35 mouse cellular contexts compared by ENCODE assay signal in genomic region chr6:72323786-72324508, GRCm38 (mm10). TPM values are rescaled to one million over a fixed set of nuclear protein-coding genes. Genes with fewer than 3 reads are reported as not detected.
DNase-seq lines count a peak whose midpoint lies in the region; ATAC-seq and TF ChIP-seq lines count a peak whose summit lies in the region.
"Had no signal": no experiment of that assay in that cellular context is flagged by ENCODE, and none has a peak within 500 bp of the region (broad histone marks: within the 10 kb centered on the region; RNA-seq: fewer than 3 reads in every experiment).

No protein-coding gene starts in this region.

- WGBS in liver, embryonic 12.5 days (ENCODE audit: insufficient replicate concordance) = 64% methylated on average over 6 of the region's 6 CpGs
- 72% methylated on average over 6 of the region's 6 CpGs for WGBS in liver, postnatal 0 days (ENCODE audit: insufficient replicate concordance)
- 84% methylated on average over 6 of the region's 6 CpGs for WGBS in heart, embryonic 12.5 days

- peak; percentile 40; the same call in 1 of the 2 replicates for ATAC-seq in common myeloid progenitor, adult 5-6 weeks (replicated peaks; ENCODE audit: low read depth, poor library complexity, severe bottlenecking)
- peak; percentile 100 for ATAC-seq in liver, embryonic 12.5 days
- peak; percentile 90 for ATAC-seq in liver, postnatal 0 days
- no peak; the same call in 1 of the 2 replicates for ATAC-seq in heart, embryonic 12.5 days (ENCODE audit: insufficient number of reproducible peaks, low FRiP score)
- ATAC-seq: forebrain, embryonic 13.5 days; hindbrain, embryonic 16.5 days; midbrain, embryonic 15.5 days had no signal

- peak; percentile 37; the same call in 1 of the 2 replicates for TF ChIP-seq EP300 in liver, postnatal 0 days (IDR thresholded peaks at IDR 0.05; ENCODE audit: low read depth)

- peak overlapping the region; percentile 91 for H3K27ac ChIP-seq in liver, embryonic 12.5 days
- peak overlapping the region; percentile 64 for H3K27ac ChIP-seq in liver, postnatal 0 days (ENCODE audit: low read depth)
- H3K27ac ChIP-seq in heart, embryonic 12.5 days (ENCODE audit: poor library complexity, severe bottlenecking) = no peak overlapping the region
- H3K27ac ChIP-seq: forebrain, embryonic 13.5 days; heart, embryonic 15.5 days; left cerebral cortex, adult 2 months; limb, embryonic 10.5 days; limb, embryonic 15.5 days; lung, embryonic 15.5 days; midbrain, embryonic 15.5 days had no signal

- H3K27me3 ChIP-seq in liver, embryonic 12.5 days (replicated peaks) = no peaks in the 10 kb centered on the region
- H3K27me3 ChIP-seq in liver, postnatal 0 days (ENCODE audit: insufficient read depth, low read length) = no peaks in the 10 kb centered on the region
- H3K27me3 ChIP-seq in heart, embryonic 12.5 days (replicated peaks) = no peaks in the 10 kb centered on the region
- H3K27me3 ChIP-seq: forebrain, embryonic 13.5 days; heart, embryonic 15.5 days; limb, embryonic 15.5 days; lung, embryonic 15.5 days; megakaryocyte, embryonic 14.5 days; midbrain, embryonic 15.5 days had no signal

- H3K9ac ChIP-seq in liver, embryonic 12.5 days = peak overlapping the region; percentile 45; the same call in 1 of the 2 replicates
- H3K9ac ChIP-seq in liver, postnatal 0 days (replicated peaks) = no peak overlapping the region
- H3K9ac ChIP-seq in heart, embryonic 12.5 days = no peak overlapping the region
- H3K9ac ChIP-seq: forebrain, embryonic 13.5 days; heart, embryonic 15.5 days; limb, embryonic 15.5 days; lung, embryonic 15.5 days; midbrain, embryonic 15.5 days had no signal

- peak overlapping the region; percentile 34 for H3K4me2 ChIP-seq in liver, embryonic 12.5 days
- no peak overlapping the region for H3K4me2 ChIP-seq in liver, postnatal 0 days (ENCODE audit: low read depth, low read length)
- H3K4me2 ChIP-seq in heart, embryonic 12.5 days = no peak overlapping the region
- H3K4me2 ChIP-seq: forebrain, embryonic 13.5 days; heart, embryonic 15.5 days; limb, embryonic 15.5 days; lung, embryonic 15.5 days; midbrain, embryonic 15.5 days had no signal

- no peak for TF ChIP-seq CTCF in liver, postnatal 0 days (IDR thresholded peaks at IDR 0.05; ENCODE audit: low read depth)

- H3K4me3 ChIP-seq in liver, embryonic 12.5 days = no peak overlapping the region
- no peak overlapping the region for H3K4me3 ChIP-seq in liver, postnatal 0 days (ENCODE audit: low read depth, low read length)
- H3K4me3 ChIP-seq in heart, embryonic 12.5 days = no peak overlapping the region
- H3K4me3 ChIP-seq: forebrain, embryonic 13.5 days; heart, embryonic 15.5 days; left cerebral cortex, adult 2 months; limb, embryonic 10.5 days; limb, embryonic 15.5 days; lung, embryonic 15.5 days; megakaryocyte, embryonic 14.5 days; midbrain, embryonic 15.5 days had no signal

- peaks cover 24% of the 10 kb centered on the region for H3K4me1 ChIP-seq in liver, embryonic 12.5 days
- no peaks in the 10 kb centered on the region for H3K4me1 ChIP-seq in liver, postnatal 0 days (ENCODE audit: insufficient read depth)
- H3K4me1 ChIP-seq in heart, embryonic 12.5 days (replicated peaks) = 0 out of 2 replicates have a peak, but pooled peaks cover 3% of the 10 kb centered on the region
- H3K4me1 ChIP-seq: forebrain, embryonic 13.5 days; heart, embryonic 15.5 days; limb, embryonic 10.5 days; limb, embryonic 15.5 days; lung, embryonic 15.5 days; midbrain, embryonic 15.5 days had no signal

- DNase-seq in c-Kit-negative CD71-positive TER-119-positive erythroid progenitor cells, embryonic 14.5 days (ENCODE audit: low read depth, low spot score) = peak; percentile 36
- DNase-seq in liver, postnatal 0 days = no peak
- DNase-seq in layer of hippocampus, postnatal 10 days (ENCODE audit: low spot score in 2 of 2) = no peak
- DNase-seq in testis, postnatal 14 days (ENCODE audit: low spot score) = no peak
- no peak for DNase-seq in MN1 (ENCODE audit: low spot score)
- DNase-seq: adrenal gland, adult 8-10 months; B cell, adult 2 months; cerebellum, adult 11 months; cerebellum, adult 9-10 months; gastrocnemius, postnatal 14 days; kidney, adult 9 months; kidney, postnatal 14 days; lung, postnatal 36 days; right cerebral cortex, postnatal 4 days; thymus, postnatal 14 days had no signal

- no peaks in the 10 kb centered on the region for H3K9me3 ChIP-seq in liver, embryonic 12.5 days (replicated peaks)
- no peaks in the 10 kb centered on the region for H3K9me3 ChIP-seq in liver, postnatal 0 days (ENCODE audit: low read length)
- H3K9me3 ChIP-seq in heart, embryonic 12.5 days (replicated peaks) = no peaks in the 10 kb centered on the region
- H3K9me3 ChIP-seq: forebrain, embryonic 13.5 days; heart, embryonic 15.5 days; limb, embryonic 10.5 days; limb, embryonic 15.5 days; lung, embryonic 15.5 days; megakaryocyte, embryonic 14.5 days; midbrain, embryonic 15.5 days had no signal

- peaks cover 99% of the 10 kb centered on the region for H3K36me3 ChIP-seq in liver, embryonic 12.5 days
- peaks cover 81% of the 10 kb centered on the region for H3K36me3 ChIP-seq in liver, postnatal 0 days (replicated peaks; ENCODE audit: insufficient read depth, low read length)
- H3K36me3 ChIP-seq in heart, embryonic 12.5 days = peaks cover 93% of the 10 kb centered on the region

RNA-seq across cellular contexts. Expression of gene Sftpb, which starts 19.5 kb away (rescaled TPM):
- total RNA-seq in common myeloid progenitor, adult 5-6 weeks (2017) = not detected in 2 replicates
- not detected in 2 replicates for polyA plus RNA-seq in liver, embryonic 12.5 days (2016; fragmentation: Nextera tagmentation; extraction: Ambion mirVana)
- polyA plus RNA-seq in liver, postnatal 0 days (2015; fragmentation: Nextera tagmentation; extraction: Ambion mirVana) = 0.16 and 0.20 TPM in 2 replicates
- not detected for total RNA-seq in layer of hippocampus, postnatal 10 days (2021)
- not detected in 2 replicates for polyA plus RNA-seq in heart, embryonic 12.5 days (2016; fragmentation: Nextera tagmentation; extraction: Ambion mirVana)
- total RNA-seq: adrenal gland, adult 8-10 months; adrenal gland, postnatal 4 days; gastrocnemius, postnatal 14 days; granulocyte monocyte progenitor cell, adult 5-6 weeks; layer of hippocampus, adult 18-20 months; layer of hippocampus, postnatal 14 days; left cerebral cortex, adult 2 months; neutrophil, adult 5-6 weeks had no signal
- polyA plus RNA-seq: embryonic facial prominence, embryonic 14.5 days; forebrain, embryonic 13.5 days; hindbrain, embryonic 11.5 days; limb, embryonic 10.5 days; limb, embryonic 15.5 days; urinary bladder, adult 2 months had no signal

RNA-seq across cellular contexts. Expression of gene Usp39, which starts 21.0 kb away (rescaled TPM):
- 122 and 147 TPM in 2 replicates for total RNA-seq in common myeloid progenitor, adult 5-6 weeks (2017)
- 68.0 and 72.6 TPM in 2 replicates for polyA plus RNA-seq in liver, embryonic 12.5 days (2016; fragmentation: Nextera tagmentation; extraction: Ambion mirVana)
- polyA plus RNA-seq in liver, postnatal 0 days (2015; fragmentation: Nextera tagmentation; extraction: Ambion mirVana) = 21.1 and 21.7 TPM in 2 replicates
- total RNA-seq in layer of hippocampus, postnatal 10 days (2021) = 10 to 100 TPM; 33.0 to 34.1 TPM
- polyA plus RNA-seq in heart, embryonic 12.5 days (2016; fragmentation: Nextera tagmentation; extraction: Ambion mirVana) = 36.0 and 39.7 TPM in 2 replicates

RNA-seq across cellular contexts. Expression of gene 0610030E20Rik, which starts 23.2 kb away (rescaled TPM):
- 25.2 and 25.8 TPM in 2 replicates for total RNA-seq in common myeloid progenitor, adult 5-6 weeks (2017)
- polyA plus RNA-seq in liver, embryonic 12.5 days (2016; fragmentation: Nextera tagmentation; extraction: Ambion mirVana) = 17.5 and 17.8 TPM in 2 replicates
- 13.0 and 13.3 TPM in 2 replicates for polyA plus RNA-seq in liver, postnatal 0 days (2015; fragmentation: Nextera tagmentation; extraction: Ambion mirVana)
- total RNA-seq in layer of hippocampus, postnatal 10 days (2021) = 10 to 100 TPM; 13.3 to 15.9 TPM
- 17.2 and 19.9 TPM in 2 replicates for polyA plus RNA-seq in heart, embryonic 12.5 days (2016; fragmentation: Nextera tagmentation; extraction: Ambion mirVana)

RNA-seq across cellular contexts. Expression of gene Tmem150a, which starts 31.3 kb away (rescaled TPM):
- total RNA-seq in common myeloid progenitor, adult 5-6 weeks (2017) = 1.2 TPM in 1 of 2 replicates, not detected in the other
- polyA plus RNA-seq in liver, embryonic 12.5 days (2016; fragmentation: Nextera tagmentation; extraction: Ambion mirVana) = 32.2 and 33.1 TPM in 2 replicates
- polyA plus RNA-seq in liver, postnatal 0 days (2015; fragmentation: Nextera tagmentation; extraction: Ambion mirVana) = 92.3 and 113 TPM in 2 replicates
- total RNA-seq in layer of hippocampus, postnatal 10 days (2021) = 10 to 100 TPM; 18.8 to 20.9 TPM
- 13.3 and 13.5 TPM in 2 replicates for polyA plus RNA-seq in heart, embryonic 12.5 days (2016; fragmentation: Nextera tagmentation; extraction: Ambion mirVana)

RNA-seq across cellular contexts. Expression of gene Rnf181, which starts 42.8 kb away (rescaled TPM):
- total RNA-seq in common myeloid progenitor, adult 5-6 weeks (2017) = 30.2 and 44.7 TPM in 2 replicates
- polyA plus RNA-seq in liver, embryonic 12.5 days (2016; fragmentation: Nextera tagmentation; extraction: Ambion mirVana) = 80.0 and 83.0 TPM in 2 replicates
- polyA plus RNA-seq in liver, postnatal 0 days (2015; fragmentation: Nextera tagmentation; extraction: Ambion mirVana) = 61.0 and 63.2 TPM in 2 replicates
- 10 to 100 TPM; 69.4 to 71.1 TPM for total RNA-seq in layer of hippocampus, postnatal 10 days (2021)
- polyA plus RNA-seq in heart, embryonic 12.5 days (2016; fragmentation: Nextera tagmentation; extraction: Ambion mirVana) = 90.0 and 92.9 TPM in 2 replicates
